In genomic region chr1:91026945-91027344, GRCm38 (mm10) we compare ENCODE assay signal across 19 mouse cellular contexts. TPM values are rescaled to one million over a fixed set of nuclear protein-coding genes. Genes with fewer than 3 reads are reported as not detected.
"Had no signal": no experiment of that assay in that cellular context is flagged by ENCODE, and none has a peak within 500 bp of the region (broad histone marks: within the 10 kb centered on the region; RNA-seq: fewer than 3 reads in every experiment).

No protein-coding gene starts in this region.

- H3K9ac ChIP-seq: liver, embryonic 13.5 days; liver, embryonic 15.5 days; liver, postnatal 0 days; lung, embryonic 15.5 days; midbrain, embryonic 12.5 days; neural tube, embryonic 12.5 days; stomach, embryonic 15.5 days had no signal

- H3K27me3 ChIP-seq: liver, embryonic 13.5 days; liver, embryonic 15.5 days; lung, embryonic 15.5 days; megakaryocyte, embryonic 14.5 days; midbrain, embryonic 12.5 days; neural tube, embryonic 12.5 days; stomach, embryonic 15.5 days had no signal

- H3K4me1 ChIP-seq: liver, embryonic 13.5 days; liver, embryonic 15.5 days; midbrain, embryonic 12.5 days; neural tube, embryonic 12.5 days had no signal

- H3K9me3 ChIP-seq: liver, embryonic 13.5 days; liver, embryonic 15.5 days; lung, embryonic 15.5 days; neural tube, embryonic 12.5 days; stomach, embryonic 15.5 days had no signal

- H3K27ac ChIP-seq: liver, embryonic 13.5 days; liver, embryonic 15.5 days; lung, embryonic 15.5 days; midbrain, embryonic 12.5 days; neural tube, embryonic 12.5 days; stomach, embryonic 15.5 days; stomach, postnatal 0 days had no signal

- H3K4me3 ChIP-seq: liver, embryonic 13.5 days; liver, embryonic 15.5 days; lung, embryonic 15.5 days; megakaryocyte, embryonic 14.5 days; midbrain, embryonic 12.5 days; neural tube, embryonic 12.5 days; stomach, embryonic 15.5 days had no signal

- ATAC-seq: liver, postnatal 0 days; lung, postnatal 0 days; midbrain, embryonic 16.5 days had no signal

- DNase-seq: liver, embryonic 13.5 days; liver, postnatal 0 days; lung, adult 2 months; lung, postnatal 4 days; midbrain, embryonic 14.5 days; right cerebral cortex, postnatal 14 days; thymus, adult 2 months; thymus, postnatal 25 days; thymus, postnatal 4 days had no signal

- H3K36me3 ChIP-seq: liver, embryonic 13.5 days; liver, embryonic 15.5 days; lung, embryonic 15.5 days; midbrain, embryonic 12.5 days; neural tube, embryonic 12.5 days; stomach, embryonic 15.5 days had no signal

RNA-seq across cellular contexts. Expression of gene Rab17, which starts 57.5 kb away (rescaled TPM):
- total RNA-seq: neutrophil, adult 5-6 weeks had no signal
- polyA plus RNA-seq: midbrain, embryonic 12.5 days; midbrain, embryonic 14.5 days; neural tube, embryonic 12.5 days had no signal
